Mouse (Mus musculus) limb, embryonic 13.5 days (tissue): ENCODE measurements around the gene Gm10770. TPM values are rescaled to one million over a fixed set of nuclear protein-coding genes. Genes with fewer than 3 reads are reported as not detected.
"Not testable (repeated sequence)": the region's sequence is repeated elsewhere in the genome, so short reads cannot be mapped to it uniquely, and the experiment has no call there.

Source experiments
- ATAC-seq: fragments of 200-750 bp; cut with Nextera tagmentation; 2 replicates; pipeline ENCODE4 v1.8.0; 2017; ENCODE audit warnings: low read depth, moderate number of reproducible peaks, moderate TSS enrichment; ENCODE audit not compliant: low FRiP score
- H3K27ac ChIP-seq: fragments of 300-500 bp; sonication (generic); 2 replicates; pipeline ENCODE4 v1.5.1; 2015; ENCODE audit warnings: inconsistent platforms, mild to moderate bottlenecking, moderate library complexity
- H3K27me3 ChIP-seq: fragments of 300-500 bp; sonication (generic); 2 replicates; pipeline ENCODE4 v1.6.1; 2015; ENCODE audit warnings: mild to moderate bottlenecking, inconsistent platforms
- H3K36me3 ChIP-seq: fragments of 300-500 bp; sonication (generic); 2 replicates; pipeline ENCODE4 v1.6.1; 2015; ENCODE audit warnings: inconsistent platforms, mild to moderate bottlenecking, moderate library complexity
- H3K4me1 ChIP-seq: fragments of 300-500 bp; sonication (generic); 2 replicates; pipeline ENCODE4 v1.6.1; 2015; ENCODE audit warnings: inconsistent platforms
- H3K4me2 ChIP-seq: fragments of 300-500 bp; sonication (generic); replicated peaks from 2 replicates; pipeline ENCODE4 v1.6.1; 2015; ENCODE audit warnings: inconsistent platforms, mild to moderate bottlenecking, moderate library complexity
- H3K4me3 ChIP-seq: fragments of 300-500 bp; sonication (generic); 2 replicates; pipeline ENCODE4 v1.5.1; 2015; ENCODE audit warnings: moderate library complexity, mild to moderate bottlenecking, inconsistent platforms
- H3K9ac ChIP-seq: fragments of 300-500 bp; sonication (generic); 2 replicates; pipeline ENCODE4 v1.6.1; 2015; ENCODE audit warnings: mild to moderate bottlenecking, inconsistent platforms
- H3K9me3 ChIP-seq: fragments of 300-500 bp; sonication (generic); 2 replicates; pipeline ENCODE4 v1.6.1; 2016; ENCODE audit warnings: inconsistent platforms
- WGBS: fragments of 180-500 bp; shearing (Covaris S2); methylation state at CpG from one replicate; pipeline ENCODE4 v1.1.7; 2015; 5-methylcytosine and 5-hydroxymethylcytosine counted together
- polyA plus RNA-seq: library from polyadenylated mRNA; unstranded; fragments of >200 nt; fragmentation: Nextera tagmentation; extraction: Ambion mirVana; gene quantifications from 2 replicates; pipeline ENCODE4 v1.2.1, GENCODE M21; 2015

The Gm10770 gene
- not detected in 2 replicates for polyA plus RNA-seq

DNA sequence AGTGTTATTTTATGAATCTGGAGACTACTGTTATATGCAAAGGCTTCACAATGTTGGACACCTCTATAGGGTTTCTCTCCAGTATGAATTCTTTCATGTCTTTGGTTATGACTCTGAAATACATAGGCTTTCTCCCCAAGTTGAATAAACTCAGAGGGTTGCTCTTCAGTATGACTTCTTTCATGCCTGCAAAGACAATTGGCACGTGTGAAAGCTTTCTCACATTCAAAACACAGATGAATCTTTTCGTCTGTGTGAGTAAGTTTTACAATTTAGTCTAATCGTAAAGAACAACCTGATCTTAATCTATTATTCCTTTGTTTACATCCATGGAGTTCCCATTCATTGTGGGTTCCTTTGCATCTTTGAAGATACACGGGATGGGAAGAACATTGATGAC is at the start of gene Gm10770:
Gene Gm10770 (minus strand): TSS at position 101 of the 400 bp plus-strand sequence.
- WGBS, result 80% methylated on average over 4 of the region's 4 CpGs
- not testable (repeated sequence) for H3K36me3 ChIP-seq, H3K27me3 ChIP-seq, H3K4me2 ChIP-seq, H3K9ac ChIP-seq, H3K4me3 ChIP-seq, ATAC-seq, H3K4me1 ChIP-seq, H3K27ac ChIP-seq
- peaks cover 19% of the 10 kb centered on the region; the same call in 1 of the 2 replicates for H3K9me3 ChIP-seq

DNA sequence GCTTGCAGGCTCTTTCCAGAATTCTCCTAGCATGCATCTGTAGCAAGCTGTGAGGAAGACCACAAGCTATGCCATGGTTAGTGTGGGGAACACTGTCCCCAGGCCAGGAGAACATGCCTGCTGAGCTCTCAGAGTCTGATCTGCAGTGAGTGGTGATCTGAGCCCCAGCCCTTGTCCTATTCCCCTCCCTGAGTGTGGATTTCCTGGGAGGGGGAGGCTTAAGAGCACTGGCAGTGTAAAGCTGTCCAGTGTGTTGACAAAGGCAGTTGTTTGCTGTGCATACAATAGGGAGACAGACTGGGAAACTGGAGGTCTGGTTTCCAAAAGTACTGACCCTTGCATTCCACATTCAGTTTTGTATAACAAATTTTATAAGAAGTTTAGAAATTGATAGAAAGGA is 43.8 kb upstream of the Gm10770 start:
- not testable (repeated sequence) for H3K27me3 ChIP-seq, H3K36me3 ChIP-seq, ATAC-seq, H3K4me1 ChIP-seq, H3K4me2 ChIP-seq, H3K9me3 ChIP-seq, H3K27ac ChIP-seq, H3K9ac ChIP-seq, H3K4me3 ChIP-seq

DNA sequence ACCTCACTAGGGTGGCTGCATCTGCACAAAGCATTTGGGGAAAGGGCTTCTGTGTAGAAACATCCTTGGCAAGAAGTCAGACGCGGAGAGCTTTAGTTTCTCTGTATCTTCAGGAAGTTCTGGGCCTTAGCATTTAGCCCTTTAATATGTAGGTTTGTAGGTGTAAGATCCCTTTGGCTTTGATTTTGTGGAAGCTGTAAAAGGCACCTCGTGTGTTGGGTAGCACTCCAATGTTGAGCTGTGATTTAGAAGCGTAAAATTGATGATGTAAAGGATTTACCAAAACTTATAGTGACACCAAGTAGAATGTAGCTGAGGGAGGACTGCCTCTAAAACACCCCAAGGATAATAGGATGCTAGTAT is 38.9 kb upstream of the Gm10770 start:
- not testable (repeated sequence) for H3K27me3 ChIP-seq, ATAC-seq, H3K27ac ChIP-seq, H3K36me3 ChIP-seq, H3K4me1 ChIP-seq, H3K9me3 ChIP-seq
- peak overlapping the region; percentile 58 for H3K9ac ChIP-seq
- peak overlapping the region; percentile 56 for H3K4me2 ChIP-seq
- 11% methylated on average over 4 of the region's 4 CpGs for WGBS
- H3K4me3 ChIP-seq, result peak overlapping the region; percentile 47

DNA sequence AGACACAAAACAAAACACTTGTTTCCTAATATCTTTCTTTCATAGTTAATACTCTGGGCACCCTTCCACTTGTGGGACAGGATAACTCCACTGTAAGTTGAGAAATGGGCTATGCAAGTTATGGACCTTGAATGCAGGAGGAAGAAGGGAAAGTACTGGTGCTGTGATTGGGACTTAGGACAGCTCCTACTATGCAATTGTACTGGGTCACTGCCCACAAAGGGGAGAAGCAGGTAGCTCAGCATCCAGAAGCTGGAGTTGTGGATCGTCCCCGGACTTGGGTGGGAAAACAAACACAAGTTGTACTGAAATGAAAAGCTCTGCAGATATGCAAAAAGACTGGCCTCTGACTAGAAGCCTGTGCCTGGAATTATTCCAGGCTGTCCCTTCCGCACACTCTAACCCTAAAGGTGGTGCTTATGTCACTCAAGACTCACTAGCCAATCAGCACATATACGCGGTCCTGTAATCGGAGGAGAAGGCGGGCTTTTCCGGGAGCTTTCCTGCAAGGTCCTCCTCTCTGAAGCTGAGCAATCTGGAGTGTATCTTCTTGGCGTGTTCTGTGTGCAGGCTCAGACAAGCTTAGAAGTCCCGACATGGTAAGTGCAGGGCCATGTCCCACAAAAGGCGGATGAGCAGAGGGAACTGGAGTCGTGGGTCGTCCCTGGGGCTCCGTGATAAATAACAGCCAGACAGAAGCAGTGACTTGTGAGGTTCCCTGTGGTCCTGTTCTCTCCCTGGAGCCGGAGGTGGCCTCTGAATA is 38.3 kb upstream of the Gm10770 start, which contains the start of gene Zfp937:
Gene Zfp937 (plus strand): TSS at position 474 of the 763 bp plus-strand sequence.
- Histone ChIP-seq H3K4me2 (peak within 1 kb of the TSS; percentile 56), H3K9ac (peak within 1 kb of the TSS; percentile 58), H3K4me3 (peak within 1 kb of the TSS; percentile 47)
- not testable (repeated sequence) for H3K27me3 ChIP-seq, H3K9me3 ChIP-seq, H3K4me1 ChIP-seq, H3K36me3 ChIP-seq, H3K27ac ChIP-seq
- ATAC-seq, result peak; percentile 100
- 2% methylated on average over 15 of the region's 15 CpGs for WGBS

DNA sequence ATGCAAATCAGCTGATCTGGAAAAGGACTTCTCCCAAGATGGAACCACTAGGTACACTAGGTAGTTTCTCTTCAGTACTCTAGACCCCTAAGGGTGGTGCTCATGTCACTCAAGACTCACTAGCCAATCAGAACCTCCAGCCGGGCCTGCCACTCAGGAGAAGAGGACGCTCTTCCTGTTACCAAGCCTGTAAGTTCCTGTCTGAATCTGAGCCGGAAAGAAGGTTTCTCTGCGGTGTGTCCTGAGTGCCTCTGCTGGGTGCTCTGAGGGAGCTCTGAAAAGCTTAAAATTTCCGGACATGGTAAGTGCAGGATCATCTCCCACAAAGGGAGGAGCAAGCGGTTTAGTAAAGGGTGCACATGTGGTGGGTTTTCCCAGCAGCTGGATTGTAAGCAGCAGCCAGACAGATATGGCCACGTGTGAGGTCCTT is 2.1 kb upstream of the Gm10770 start, which contains the start of gene Gm14139:
Gene Gm14139 (plus strand): TSS at position 186 of the 430 bp plus-strand sequence.
- not testable (repeated sequence) for H3K36me3 ChIP-seq, H3K4me1 ChIP-seq, ATAC-seq, H3K27ac ChIP-seq, H3K4me2 ChIP-seq, H3K9ac ChIP-seq, H3K4me3 ChIP-seq, H3K27me3 ChIP-seq
- 76% methylated on average over 7 of the region's 7 CpGs for WGBS
- H3K9me3 ChIP-seq, result peaks cover 19% of the 10 kb centered on the region; the same call in 1 of the 2 replicates

DNA sequence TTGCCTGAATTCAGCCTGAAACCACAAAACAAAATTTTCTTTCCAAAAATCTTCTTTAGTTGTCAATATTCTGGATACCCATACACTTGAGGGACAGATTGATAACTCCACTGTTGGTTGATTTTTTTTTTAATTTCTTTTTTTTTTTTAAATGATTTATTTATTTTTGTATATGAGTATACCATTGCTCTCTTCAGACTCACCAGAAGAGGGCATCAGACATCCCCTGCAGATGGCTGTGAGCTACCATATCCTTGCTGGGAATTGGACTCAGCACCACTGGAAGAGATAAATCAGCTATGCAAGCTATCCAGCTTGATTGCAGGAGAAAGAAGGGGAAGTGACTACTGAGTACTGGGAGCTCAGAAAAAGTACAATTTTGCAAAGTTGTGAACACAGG is 1.6 kb upstream of the Gm10770 start:
- not testable (repeated sequence) for H3K27me3 ChIP-seq, ATAC-seq, H3K4me2 ChIP-seq, H3K9ac ChIP-seq, H3K36me3 ChIP-seq, H3K4me1 ChIP-seq, H3K4me3 ChIP-seq, H3K27ac ChIP-seq
- peaks cover 19% of the 10 kb centered on the region; the same call in 1 of the 2 replicates for H3K9me3 ChIP-seq

DNA sequence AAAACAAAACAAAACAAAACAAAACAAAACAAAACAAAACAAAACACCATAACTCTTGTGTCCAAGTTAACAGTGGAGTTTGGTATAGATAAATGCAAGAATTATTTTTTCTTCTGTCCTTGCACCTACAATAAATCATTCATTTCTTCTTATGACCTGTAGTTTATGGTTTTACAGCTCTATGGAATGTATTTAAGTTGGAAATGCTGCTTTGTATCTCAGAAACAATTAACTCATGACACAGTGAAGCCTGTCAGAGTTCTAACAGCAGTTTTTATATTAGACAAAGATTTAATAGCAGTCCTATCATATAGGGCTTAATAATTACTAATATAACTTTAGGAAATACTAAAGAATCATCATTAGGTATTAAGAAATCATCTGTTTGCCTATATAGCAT is 5.6 kb downstream of the Gm10770 start:
- Histone ChIP-seq H3K4me3 (no peak overlapping the region), H3K27ac (no peak overlapping the region), H3K27me3 (no peaks in the 10 kb centered on the region), H3K4me2 (no peak overlapping the region), H3K36me3 (no peaks in the 10 kb centered on the region), H3K9me3 (peaks cover 13% of the 10 kb centered on the region; the same call in 1 of the 2 replicates), H3K4me1 (no peaks in the 10 kb centered on the region), H3K9ac (no peak overlapping the region)
- ATAC-seq, result no peak

DNA sequence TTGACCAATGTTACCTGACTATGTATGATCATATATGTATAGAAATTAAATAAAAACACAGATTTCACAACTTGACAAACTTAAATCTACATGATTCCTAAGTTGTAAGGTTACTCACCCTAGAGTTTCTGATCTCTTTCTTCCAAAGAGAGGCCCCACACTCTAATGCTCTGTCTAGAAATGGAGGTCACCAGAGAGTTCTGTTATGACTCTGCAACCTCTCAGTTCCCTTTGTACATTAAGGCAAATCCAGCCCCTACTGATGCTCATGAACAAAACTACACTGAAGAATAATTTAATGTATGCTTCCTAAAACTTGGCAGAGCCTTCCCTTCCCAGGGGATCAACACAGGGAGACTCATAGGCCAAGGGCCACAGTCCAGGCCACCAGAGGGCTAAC is 12.8 kb downstream of the Gm10770 start:
- Histone ChIP-seq H3K4me3 (no peak overlapping the region), H3K9me3 (no peaks in the 10 kb centered on the region), H3K4me1 (no peaks in the 10 kb centered on the region), H3K27ac (no peak overlapping the region), H3K27me3 (no peaks in the 10 kb centered on the region), H3K4me2 (no peak overlapping the region), H3K9ac (no peak overlapping the region), H3K36me3 (no peaks in the 10 kb centered on the region)
- no peak for ATAC-seq

DNA sequence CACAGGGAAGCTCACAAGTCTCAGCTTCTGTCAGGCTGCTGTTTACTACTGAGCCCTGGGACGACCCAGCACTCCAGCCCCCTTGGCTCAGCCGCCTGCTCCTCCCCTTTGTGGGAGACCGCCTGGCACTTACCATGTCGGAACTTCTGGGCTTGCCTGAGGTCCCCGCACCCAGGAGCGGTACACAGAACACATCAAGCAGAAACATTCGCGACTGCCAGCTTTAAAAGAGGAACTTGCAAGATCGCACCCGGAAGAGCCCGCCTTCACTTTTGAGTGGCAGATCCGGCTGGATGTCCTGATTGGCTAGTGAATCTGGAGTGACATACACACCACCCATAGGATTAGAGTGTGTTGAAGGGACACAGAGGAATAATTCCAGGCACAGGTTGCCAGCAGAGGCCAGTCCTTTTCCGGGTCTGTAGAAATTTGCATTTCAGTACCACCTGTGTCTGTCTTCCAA is 43.0 kb downstream of the Gm10770 start, which contains the start of gene Zfp120:
Gene Zfp120 (minus strand): TSS at position 274 of the 463 bp plus-strand sequence.
- H3K36me3 ChIP-seq, result peaks cover 21% of the 10 kb centered on the region
- WGBS, result 0% methylated on average over 13 of the region's 13 CpGs
- ATAC-seq, result peak; percentile 100

DNA sequence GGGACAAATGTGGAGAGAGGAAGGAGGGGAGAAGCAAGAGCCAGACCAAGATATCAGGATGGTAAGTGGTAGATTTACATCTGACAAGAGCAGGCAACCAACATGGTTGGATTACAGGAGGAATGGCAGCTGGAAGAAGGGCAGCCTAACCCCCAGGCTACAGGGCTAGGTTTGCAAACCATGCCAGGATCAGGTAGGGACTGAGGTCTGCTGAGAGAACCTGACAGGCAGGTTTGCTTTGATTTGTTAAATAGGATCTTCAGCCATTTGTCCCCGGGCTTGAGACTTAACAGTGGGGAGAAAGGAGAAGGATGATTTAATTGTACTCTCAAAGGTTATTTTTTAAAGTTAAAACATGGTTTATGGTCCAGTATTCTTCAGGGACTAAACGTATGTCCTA is 46.7 kb downstream of the Gm10770 start:
- no peaks in the 10 kb centered on the region for H3K27me3 ChIP-seq
- H3K4me3 ChIP-seq, result no peak overlapping the region
- peaks cover 7% of the 10 kb centered on the region for H3K4me1 ChIP-seq
- no peak overlapping the region for H3K27ac ChIP-seq
- H3K4me2 ChIP-seq, result no peak overlapping the region
- no peak for ATAC-seq
- peaks cover 14% of the 10 kb centered on the region for H3K9me3 ChIP-seq
- WGBS, result 65% methylated on average over 2 of the region's 2 CpGs
- peaks cover 45% of the 10 kb centered on the region for H3K36me3 ChIP-seq
- H3K9ac ChIP-seq, result no peak overlapping the region

More for the DNA sequence above, 43.0 kb downstream of the Gm10770 start, which contains the start of gene Zfp120:
- Histone ChIP-seq H3K4me3 (peak within 1 kb of the TSS; percentile 72), H3K27me3 (no peaks in the 10 kb centered on the region), H3K9ac (peak within 1 kb of the TSS; percentile 75), H3K9me3 (no peaks in the 10 kb centered on the region), H3K27ac (peak within 1 kb of the TSS; percentile 69), H3K4me2 (peak within 1 kb of the TSS; percentile 60), H3K4me1 (peaks cover 7% of the 10 kb centered on the region)

DNA sequence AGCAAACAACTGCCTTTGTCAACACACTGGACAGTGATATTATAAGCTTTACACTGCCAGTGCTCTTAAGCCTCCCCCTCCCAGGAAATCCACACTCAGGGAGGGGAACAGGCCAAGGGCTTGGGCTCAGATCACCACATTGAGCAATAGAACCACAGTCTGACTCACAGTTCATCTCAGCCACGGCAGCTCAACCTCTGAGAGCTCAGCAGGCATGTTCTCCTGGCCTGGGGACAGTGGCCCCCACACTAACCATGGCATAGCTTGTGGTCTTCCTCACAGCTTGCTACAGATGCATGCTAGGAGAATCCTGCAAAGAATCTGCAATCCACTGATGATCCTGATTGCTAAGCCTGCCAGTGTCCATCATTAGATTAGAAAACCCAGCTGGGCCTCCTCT is 47.5 kb downstream of the Gm10770 start:
- H3K4me1 ChIP-seq, H3K4me3 ChIP-seq, H3K27me3 ChIP-seq, H3K4me2 ChIP-seq, H3K9ac ChIP-seq, H3K27ac ChIP-seq, ATAC-seq: not testable (repeated sequence)
- Histone ChIP-seq H3K36me3 (peaks cover 49% of the 10 kb centered on the region), H3K9me3 (peaks cover 18% of the 10 kb centered on the region)
- 79% methylated on average over 1 of the region's 1 CpGs for WGBS
